Mouse (Mus musculus) hindbrain, embryonic 14.5 days (tissue): ENCODE measurements around the gene Naxe. TPM values are rescaled to one million over a fixed set of nuclear protein-coding genes. Genes with fewer than 3 reads are reported as not detected.

Source experiments
- ATAC-seq: fragments of 200-750 bp; cut with Nextera tagmentation; 2 replicates; pipeline ENCODE4 v1.8.0; 2017; ENCODE audit warnings: moderate number of reproducible peaks, mild to moderate bottlenecking, moderate TSS enrichment, moderate library complexity; ENCODE audit not compliant: low FRiP score
- DNase-seq: peaks from one replicate; pipeline ENCODE4 v3.0.0-alpha.2; 2015; ENCODE audit warnings: low spot score
- H3K27ac ChIP-seq: fragments of 300-500 bp; sonication (generic); 2 replicates; pipeline ENCODE4 v1.5.1; 2014; ENCODE audit warnings: mild to moderate bottlenecking, moderate library complexity
- H3K27me3 ChIP-seq: fragments of 300-500 bp; sonication (generic); 2 replicates; pipeline ENCODE4 v1.6.1; 2014; ENCODE audit warnings: mild to moderate bottlenecking, low read length, mixed read lengths; ENCODE audit not compliant: control insufficient read depth, insufficient read depth
- H3K36me3 ChIP-seq: fragments of 300-500 bp; sonication (generic); replicated peaks from 2 replicates; pipeline ENCODE4 v1.6.1; 2014; ENCODE audit not compliant: control insufficient read depth, insufficient read depth
- H3K4me1 ChIP-seq: fragments of 300-500 bp; sonication (generic); replicated peaks from 2 replicates; pipeline ENCODE4 v1.6.1; 2014; ENCODE audit warnings: antibody characterized with exemption, low read length, mixed read lengths; ENCODE audit not compliant: control insufficient read depth, insufficient read depth
- H3K4me2 ChIP-seq: fragments of 300-500 bp; sonication (generic); replicated peaks from 2 replicates; pipeline ENCODE4 v1.6.1; 2014; ENCODE audit warnings: mild to moderate bottlenecking, moderate library complexity
- H3K4me3 ChIP-seq: fragments of 300-500 bp; sonication (generic); replicated peaks from 2 replicates; pipeline ENCODE4 v1.5.1; 2014; ENCODE audit warnings: mild to moderate bottlenecking, low read length
- H3K9ac ChIP-seq: fragments of 300-500 bp; sonication (generic); 2 replicates; pipeline ENCODE4 v1.6.1; 2014
- H3K9me3 ChIP-seq: fragments of 300-500 bp; sonication (generic); 2 replicates; pipeline ENCODE4 v1.6.1; 2016; ENCODE audit warnings: low read length; ENCODE audit not compliant: control insufficient read depth
- WGBS: fragments of 180-500 bp; shearing (Covaris S2); extraction: QIAGEN DNeasy Blood & Tissue Kit; methylation state at CpG from one replicate; pipeline ENCODE4 v1.1.7; 2014; 5-methylcytosine and 5-hydroxymethylcytosine counted together
- polyA plus RNA-seq: library from polyadenylated mRNA; unstranded; fragments of >200 nt; fragmentation: Nextera tagmentation; extraction: Ambion mirVana; gene quantifications from 2 replicates; pipeline ENCODE4 v1.2.1, GENCODE M21; 2014

Naxe gene
- polyA plus RNA-seq, 1 experiment from 2014 or later, result 167 TPM

DNA sequence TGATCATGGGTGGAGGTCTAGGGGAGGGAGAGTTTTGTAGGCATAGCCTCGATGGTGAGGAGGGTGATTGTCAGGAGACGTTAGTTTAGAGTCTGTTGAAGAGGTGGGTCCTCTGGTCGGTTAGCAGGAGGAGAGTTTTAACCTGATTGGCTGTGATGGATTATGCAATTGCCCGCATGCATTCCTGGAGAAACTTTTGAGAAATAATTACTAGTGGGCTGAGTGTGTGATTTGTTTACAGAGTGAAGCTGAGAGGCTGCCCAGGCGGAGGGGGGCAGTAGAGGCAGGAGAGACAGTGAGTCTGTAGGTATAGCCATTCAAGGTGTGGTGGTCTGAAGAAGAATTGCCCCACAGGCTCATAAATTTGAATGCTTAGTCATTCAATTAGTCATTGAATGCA lies 24.8 kb downstream of the Naxe start:
- H3K4me1 ChIP-seq, result no peaks in the 10 kb centered on the region

DNA sequence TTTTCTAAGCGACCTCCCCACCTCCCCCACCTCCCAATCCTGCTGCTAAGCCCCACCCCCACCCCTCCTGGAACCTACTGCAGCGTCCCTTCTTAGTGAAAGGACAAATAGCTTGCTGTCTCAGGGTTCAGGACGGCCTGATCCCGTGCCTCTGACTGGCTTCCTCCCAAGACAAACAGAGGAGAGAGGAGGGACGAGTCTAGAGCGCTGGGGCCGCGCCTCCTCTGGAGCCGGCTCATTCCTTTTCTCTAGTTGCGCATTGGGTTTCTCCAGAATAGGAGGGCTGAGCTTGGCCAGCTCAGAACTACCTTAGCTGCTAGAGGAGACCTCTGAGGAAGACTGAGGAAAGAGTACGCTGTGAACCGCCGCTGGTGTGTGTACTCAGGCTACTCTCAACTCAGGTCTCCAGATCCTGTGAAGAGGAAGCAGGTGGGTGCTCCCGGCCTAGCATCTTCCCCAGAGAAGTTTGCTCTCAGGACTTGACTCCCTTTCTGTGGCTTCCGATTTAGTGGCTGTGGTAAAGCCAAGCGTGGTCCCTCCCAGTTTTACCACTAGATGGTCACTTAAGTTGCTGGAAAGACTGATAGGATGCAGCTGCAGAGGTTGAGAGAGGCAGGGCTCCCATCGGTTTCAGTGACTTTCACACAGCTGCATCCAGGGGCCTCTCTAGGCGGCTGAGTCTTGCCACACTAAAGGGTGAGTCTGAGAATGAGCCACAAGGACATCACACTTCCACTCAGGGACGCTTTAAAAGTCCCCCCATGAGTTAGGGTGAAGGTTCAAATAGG lies 27.5 kb downstream of the Naxe start:
- Histone ChIP-seq H3K4me1 (no peaks in the 10 kb centered on the region), H3K27ac (no peak overlapping the region), H3K9me3 (no peaks in the 10 kb centered on the region), H3K4me2 (no peak overlapping the region), H3K36me3 (no peaks in the 10 kb centered on the region), H3K27me3 (peaks cover 17% of the 10 kb centered on the region), H3K9ac (no peak overlapping the region), H3K4me3 (no peak overlapping the region)
- no peak for DNase-seq
- no peak for ATAC-seq
- WGBS, result 22% methylated on average over 19 of the region's 19 CpGs

More for the DNA sequence above, 24.8 kb downstream of the Naxe start:
- Histone ChIP-seq H3K4me3 (no peak overlapping the region), H3K27ac (no peak overlapping the region), H3K36me3 (no peaks in the 10 kb centered on the region), H3K9ac (no peak overlapping the region), H3K9me3 (no peaks in the 10 kb centered on the region), H3K27me3 (0 out of 2 replicates have a peak, but pooled peaks cover 10% of the 10 kb centered on the region), H3K4me2 (no peak overlapping the region)
- no peak for ATAC-seq
- no peak for DNase-seq
- 77% methylated on average over 5 of the region's 5 CpGs for whole genome bisulfite sequencing

DNA sequence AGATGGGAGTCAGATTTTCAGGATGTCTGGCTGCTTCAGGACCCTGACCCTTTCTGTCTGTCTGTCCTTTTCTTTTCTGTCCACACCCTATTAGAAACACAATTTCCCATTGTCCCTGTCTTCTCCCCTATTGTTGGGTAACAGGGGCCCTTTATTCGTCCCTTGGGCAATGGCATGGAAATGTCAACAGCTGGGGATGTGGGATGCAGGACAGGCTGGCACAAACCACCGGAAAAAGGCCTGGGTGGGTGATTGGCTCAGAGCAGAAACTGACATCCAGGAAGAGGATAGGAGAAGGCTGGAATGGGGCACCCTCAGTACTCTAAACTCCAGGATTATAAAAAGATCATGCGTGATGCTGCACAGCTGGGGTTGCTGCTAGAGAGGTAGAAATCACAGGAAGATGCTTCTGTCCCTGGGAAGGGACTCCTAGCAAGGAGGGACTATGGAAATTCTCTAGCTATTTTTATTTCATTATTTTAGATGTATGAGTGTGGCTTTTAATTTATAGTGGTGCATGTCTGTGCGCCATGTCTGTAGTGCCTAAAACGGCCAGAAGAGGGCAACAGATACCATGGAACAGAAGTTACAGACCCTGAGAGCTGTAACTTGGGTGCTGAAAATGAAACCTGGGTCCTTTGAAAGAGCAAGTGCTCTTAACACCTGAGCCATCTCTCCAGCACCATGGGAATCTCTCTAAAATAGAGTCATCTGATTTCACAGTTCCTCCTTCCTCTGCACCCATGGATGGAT lies 30.7 kb downstream of the Naxe start, which contains the start of gene Hapln2:
Gene Hapln2, minus strand, starts transcription at position 150 of the 753 bp plus-strand sequence.
- WGBS, result 44% methylated on average over 5 of the region's 5 CpGs
- DNase-seq, result no peak

DNA sequence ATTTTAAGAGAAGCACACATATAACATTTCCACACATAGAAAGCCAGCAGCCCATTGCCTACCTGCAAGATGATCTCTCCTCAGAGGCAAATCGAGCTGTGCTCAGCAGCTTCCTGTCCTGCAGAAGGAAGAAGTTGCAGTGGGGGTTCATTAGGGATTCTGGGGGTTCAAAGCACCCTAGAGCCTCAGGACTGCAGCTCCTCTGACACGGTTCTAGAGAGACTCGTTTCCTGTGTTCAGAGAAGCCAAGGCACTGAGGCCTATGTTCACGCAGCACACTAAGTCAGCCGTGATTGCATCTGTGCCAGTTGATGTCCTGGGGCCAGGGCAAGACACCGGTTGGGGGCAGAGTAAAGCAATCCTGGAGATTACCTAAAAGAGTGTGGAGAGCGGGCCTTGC lies 31.5 kb downstream of the Naxe start:
- WGBS, result 66% methylated on average over 7 of the region's 7 CpGs
- Histone ChIP-seq H3K4me1 (peaks cover 18% of the 10 kb centered on the region), H3K27ac (no peak overlapping the region), H3K36me3 (no peaks in the 10 kb centered on the region), H3K9me3 (no peaks in the 10 kb centered on the region), H3K4me2 (no peak overlapping the region), H3K4me3 (no peak overlapping the region), H3K27me3 (peaks cover 57% of the 10 kb centered on the region), H3K9ac (no peak overlapping the region)
- no peak for ATAC-seq
- no peak for DNase-seq

More for the DNA sequence above, 30.7 kb downstream of the Naxe start, which contains the start of gene Hapln2:
- Histone ChIP-seq H3K36me3 (no peaks in the 10 kb centered on the region), H3K27me3 (peaks cover 49% of the 10 kb centered on the region), H3K4me1 (peaks cover 13% of the 10 kb centered on the region), H3K9me3 (no peaks in the 10 kb centered on the region), H3K27ac (no peak within 1 kb of the TSS), H3K9ac (no peak within 1 kb of the TSS), H3K4me3 (no peak within 1 kb of the TSS), H3K4me2 (no peak within 1 kb of the TSS)
- ATAC-seq, result no peak

DNA sequence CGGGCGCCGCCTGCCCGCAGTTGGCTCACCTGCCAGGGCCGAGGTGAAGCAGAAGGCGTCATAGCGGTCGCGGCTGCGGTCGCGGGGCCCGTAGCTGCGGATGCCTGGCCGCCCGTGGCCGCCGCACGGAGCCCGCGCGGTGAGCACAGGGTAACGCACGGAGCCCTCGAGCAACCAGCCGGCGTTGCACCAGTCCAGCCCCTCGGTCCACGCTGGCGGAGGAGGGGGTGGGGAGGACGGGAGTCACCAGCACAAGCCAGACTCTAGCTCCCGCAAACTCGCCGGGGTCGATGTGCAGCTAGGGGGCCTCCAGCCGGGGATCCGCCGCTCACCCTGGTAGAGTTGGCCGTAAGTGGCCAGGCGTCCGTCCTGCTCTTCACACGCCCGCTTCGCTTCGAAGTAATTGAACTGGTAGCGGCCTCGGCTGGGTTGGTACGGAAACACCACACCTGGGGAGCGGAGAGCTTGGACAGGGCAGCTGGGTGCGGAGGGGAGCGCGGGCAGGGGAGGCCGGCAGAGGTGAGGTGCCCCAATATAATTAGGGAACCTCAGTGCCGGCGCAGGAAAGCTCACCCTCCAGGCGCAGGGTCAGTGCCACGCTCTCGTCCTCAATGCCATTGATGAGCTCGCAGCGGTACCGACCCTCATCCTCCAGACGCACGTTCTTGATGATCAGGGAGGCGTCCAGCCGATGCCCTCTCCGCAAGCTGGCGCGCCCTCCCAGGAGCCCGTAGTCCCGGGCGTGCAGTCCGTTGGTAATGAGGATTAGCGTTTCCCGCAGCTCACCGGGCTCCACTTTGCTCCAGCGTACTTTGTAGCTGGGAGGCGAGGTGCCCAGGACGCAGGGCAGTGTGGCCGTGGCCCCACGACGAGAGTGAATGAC lies 34.9 kb downstream of the Naxe start:
- 1% methylated on average over 80 of the region's 81 CpGs for WGBS
- Histone ChIP-seq H3K27ac (no peak overlapping the region), H3K4me3 (peak overlapping the region; percentile 56), H3K9me3 (no peaks in the 10 kb centered on the region), H3K9ac (peak overlapping the region; percentile 52), H3K36me3 (no peaks in the 10 kb centered on the region), H3K4me1 (peaks cover 18% of the 10 kb centered on the region), H3K4me2 (peak overlapping the region; percentile 96), H3K27me3 (peaks cover 68% of the 10 kb centered on the region)
- DNase-seq (no peak), ATAC-seq (peak; percentile 75)

DNA sequence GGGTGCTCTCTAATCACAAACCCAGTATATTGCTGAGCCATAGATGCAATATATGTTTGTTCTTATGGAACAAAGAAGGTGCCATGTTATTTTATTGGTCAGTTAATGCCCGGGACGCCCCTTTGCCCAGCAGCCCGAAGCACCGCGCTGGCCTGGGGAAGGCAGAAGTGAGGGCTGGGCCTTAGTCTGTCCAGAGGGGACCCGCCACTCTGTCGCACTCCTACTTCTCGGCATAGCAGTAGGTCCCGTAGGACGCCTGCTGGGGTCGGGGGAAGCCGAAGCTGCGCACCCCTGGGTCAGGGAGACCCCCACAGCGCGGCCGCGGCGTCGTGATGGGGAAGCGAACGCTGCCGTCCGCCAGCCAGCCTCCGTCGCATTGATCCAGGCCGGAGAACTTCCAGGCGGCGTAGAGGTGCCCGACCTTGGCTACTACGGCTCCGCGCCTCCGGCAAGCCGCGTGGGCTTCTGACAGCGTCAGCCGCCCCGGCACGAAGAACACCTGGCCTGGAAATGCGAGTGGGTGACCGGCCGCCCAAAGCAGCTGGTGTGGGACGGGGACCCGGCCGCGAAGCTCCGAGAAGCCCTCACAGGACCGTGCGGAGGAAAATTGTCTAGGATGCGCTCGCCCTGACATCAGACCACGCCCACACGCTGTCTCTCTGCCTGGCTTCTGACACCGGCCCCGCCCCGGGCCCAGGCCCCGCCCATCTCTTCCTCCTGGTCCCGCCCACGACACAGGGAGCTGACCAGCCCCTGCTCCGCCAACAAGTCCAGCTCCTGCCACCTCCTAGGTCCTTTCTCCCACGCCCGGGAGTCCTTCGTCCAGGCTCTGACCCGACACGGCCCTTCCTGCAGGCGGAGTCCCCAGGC lies 35.7 kb downstream of the Naxe start:
- Histone ChIP-seq H3K36me3 (no peaks in the 10 kb centered on the region), H3K4me2 (peak overlapping the region; percentile 96), H3K9me3 (no peaks in the 10 kb centered on the region), H3K27me3 (peaks cover 68% of the 10 kb centered on the region), H3K9ac (peak overlapping the region; percentile 52), H3K27ac (no peak overlapping the region), H3K4me1 (peaks cover 18% of the 10 kb centered on the region), H3K4me3 (peak overlapping the region; percentile 56)
- ATAC-seq (peak; percentile 89), DNase-seq (peak; percentile 69)
- WGBS, result 1% methylated on average over 57 of the region's 66 CpGs

DNA sequence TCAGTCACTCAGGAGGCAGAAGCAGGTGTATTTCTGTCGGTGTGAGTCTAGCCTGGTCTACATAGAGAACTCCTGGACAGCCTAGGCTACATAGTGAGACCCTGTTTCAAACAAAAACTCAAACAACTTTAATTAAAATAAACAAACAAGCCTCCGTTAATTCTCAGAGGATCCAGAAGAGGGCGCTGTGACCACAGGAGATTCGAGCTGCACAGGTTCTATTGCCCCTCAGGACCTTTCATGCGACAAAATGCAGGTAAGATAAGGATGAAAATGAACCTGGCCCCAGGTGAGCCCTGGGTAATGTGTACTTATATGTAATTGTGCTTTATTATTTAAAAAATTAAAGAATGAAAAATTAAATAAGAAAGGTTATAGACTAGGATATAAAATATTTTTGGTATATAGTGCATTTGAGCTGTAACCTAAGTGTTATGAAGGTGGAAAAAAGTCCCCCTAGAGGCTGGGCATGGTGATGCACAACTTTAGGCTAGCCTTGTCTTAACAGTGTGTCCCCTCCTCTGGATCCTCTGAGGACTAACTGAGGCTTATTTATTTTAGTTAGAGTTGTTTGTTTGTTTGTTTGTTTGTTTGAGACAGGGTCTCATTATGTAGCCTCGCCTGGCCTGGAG lies 47.5 kb downstream of the Naxe start:
- no peaks in the 10 kb centered on the region for H3K9me3 ChIP-seq
- ATAC-seq (no peak), DNase-seq (peak; percentile 24)
- no peaks in the 10 kb centered on the region for H3K36me3 ChIP-seq
- 9% methylated on average over 6 of the region's 6 CpGs for WGBS
- H3K27me3 ChIP-seq, result no peaks in the 10 kb centered on the region
- H3K4me2 ChIP-seq, result no peak overlapping the region
- H3K27ac ChIP-seq, result no peak overlapping the region
- no peak overlapping the region for H3K9ac ChIP-seq
- no peak overlapping the region for H3K4me3 ChIP-seq
- no peaks in the 10 kb centered on the region for H3K4me1 ChIP-seq
